Mouse (Mus musculus) left cerebral cortex, postnatal 36 days (tissue): ENCODE results near the gene Gm17535. TPM values are rescaled to one million over a fixed set of nuclear protein-coding genes. Genes with fewer than 3 reads are reported as not detected.
"Not testable (repeated sequence)": the region's sequence is repeated elsewhere in the genome, so short reads cannot be mapped to it uniquely, and the experiment has no call there.

Experiments
- DNase-seq, 2 experiments: peaks; one replicate each; pipeline ENCODE4 v3.0.0; 2021 to 2022; ENCODE audit warnings: low spot score in 2 of 2, mixed read lengths in 1 of 2
- intact Hi-C: fragments of 180-260 bp; cut with DNase I; formaldehyde crosslinking; loops from one replicate; pipeline ENCODE4 v1.15.1; 2025
- microRNA-seq: library from miRNA; unstranded; fragments of <30 nt; microRNA quantifications from one replicate; pipeline ENCODE4 v1.2.0, GENCODE M21; 2022
- total RNA-seq, 2 experiments: library from RNA; stranded (reverse); gene quantifications; 2 replicates each; pipeline ENCODE4 v1.2.3; 2021

Gm17535 gene
- total RNA-seq, 2 experiments from 2014 or later, result not detected

DNA sequence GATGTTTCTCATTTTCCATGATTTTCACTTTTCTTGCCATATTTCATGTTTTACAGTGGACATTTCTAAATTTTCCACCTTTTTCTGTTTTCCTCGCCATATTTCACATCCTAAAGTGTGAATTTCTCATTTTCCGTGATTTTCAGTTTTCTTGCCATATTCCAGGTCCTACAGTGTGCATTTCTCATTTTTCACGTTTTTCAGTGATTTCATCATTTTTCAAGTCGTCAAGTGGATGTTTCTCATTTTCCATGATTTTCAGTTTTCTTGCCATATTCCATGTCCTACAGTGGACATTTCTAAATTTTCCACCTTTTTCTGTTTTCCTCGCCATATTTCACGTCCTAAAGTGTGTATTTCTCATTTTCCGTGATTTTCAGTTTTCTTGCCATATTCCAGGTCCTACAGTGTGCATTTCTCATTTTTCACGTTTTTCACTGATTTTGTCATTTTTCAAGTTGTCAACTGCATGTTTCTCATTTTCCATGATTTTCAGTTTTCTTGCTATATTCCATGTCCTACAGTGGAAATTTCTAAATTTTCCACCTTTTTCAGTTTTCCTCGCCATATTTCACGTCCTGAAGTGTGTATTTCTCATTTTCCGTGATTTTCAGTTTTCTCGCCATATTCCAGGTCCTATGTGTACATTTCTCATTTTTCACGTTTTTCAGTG, 11.0 kb upstream of the Gm17535 start, which contains the start of gene Gm10718:
Gm10718 (plus strand) TSS at position 236 of the 673 bp plus-strand sequence.
- DNase-seq, intact Hi-C loops: not testable (repeated sequence)

DNA sequence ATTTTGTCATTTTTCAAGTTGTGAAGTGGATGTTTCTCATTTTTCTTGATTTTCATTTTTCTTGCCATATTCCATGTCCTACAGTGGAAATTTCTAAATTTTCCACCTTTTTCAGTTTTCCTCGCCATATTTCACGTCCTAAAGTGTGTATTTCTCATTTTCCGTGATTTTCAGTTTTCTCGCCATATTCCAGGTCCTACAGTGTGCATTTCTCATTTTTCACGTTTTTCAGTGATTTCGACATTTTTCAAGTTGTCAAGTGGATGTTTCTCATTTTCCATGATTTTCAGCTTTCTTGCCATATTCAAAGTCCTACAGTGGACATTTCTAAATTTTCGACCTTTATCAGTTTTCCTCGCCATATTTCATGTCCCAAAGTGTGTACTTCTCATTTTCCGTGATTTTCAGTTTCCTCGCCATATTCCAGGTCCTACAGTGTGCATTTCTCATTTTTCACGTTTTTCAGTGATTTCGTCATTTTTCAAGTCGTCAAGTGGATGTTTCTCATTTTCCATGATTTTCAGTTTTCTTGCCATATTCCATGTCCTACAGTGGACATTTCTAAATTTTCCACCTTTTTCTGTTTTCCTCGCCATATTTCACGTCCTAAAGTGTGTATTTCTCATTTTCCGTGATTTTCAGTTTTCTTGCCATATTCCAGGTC, 10.3 kb upstream of the Gm17535 start:
- peak; percentile 31 to 75 for DNase-seq
- intact Hi-C loops, result not testable (repeated sequence)

DNA sequence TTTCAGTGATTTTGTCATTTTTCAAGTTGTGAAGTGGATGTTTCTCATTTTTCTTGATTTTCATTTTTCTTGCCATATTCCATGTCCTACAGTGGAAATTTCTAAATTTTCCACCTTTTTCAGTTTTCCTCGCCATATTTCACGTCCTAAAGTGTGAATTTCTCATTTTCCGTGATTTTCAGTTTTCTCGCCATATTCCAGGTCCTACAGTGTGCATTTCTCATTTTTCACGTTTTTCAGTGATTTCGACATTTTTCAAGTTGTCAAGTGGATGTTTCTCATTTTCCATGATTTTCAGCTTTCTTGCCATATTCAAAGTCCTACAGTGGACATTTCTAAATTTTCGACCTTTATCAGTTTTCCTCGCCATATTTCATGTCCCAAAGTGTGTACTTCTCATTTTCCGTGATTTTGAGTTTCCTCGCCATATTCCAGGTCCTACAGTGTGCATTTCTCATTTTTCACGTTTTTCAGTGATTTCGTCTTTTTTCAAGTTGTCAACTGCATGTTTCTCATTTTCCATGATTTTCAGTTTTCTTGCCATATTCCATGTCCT, 9.4 kb upstream of the Gm17535 start, which contains the start of gene Gm10717:
Gm10717 (plus strand) TSS at position 506 of the 556 bp plus-strand sequence.
- intact Hi-C loops, result not testable (repeated sequence)
- peak in 1 of 2 experiments; percentile 5 for DNase-seq

DNA sequence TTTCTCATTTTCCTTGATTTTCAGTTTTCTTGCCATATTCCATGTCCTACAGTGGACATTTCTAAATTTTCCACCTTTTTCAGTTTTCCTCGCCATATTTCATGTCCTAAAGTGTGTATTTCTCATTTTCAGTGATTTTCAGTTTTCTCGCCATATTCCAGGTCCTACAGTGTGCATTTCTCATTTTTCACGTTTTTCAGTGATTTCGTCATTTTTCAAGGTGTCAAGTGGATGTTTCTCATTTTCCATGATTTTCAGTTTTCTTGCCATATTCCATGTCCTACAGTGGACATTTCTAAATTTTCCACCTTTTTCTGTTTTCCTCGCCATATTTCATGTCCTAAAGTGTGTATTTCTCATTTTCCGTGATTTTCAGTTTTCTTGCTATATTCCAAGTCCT, 8.7 kb upstream of the Gm17535 start:
- peak; percentile 18 to 71 for DNase-seq
- intact Hi-C loops, result not testable (repeated sequence)

DNA sequence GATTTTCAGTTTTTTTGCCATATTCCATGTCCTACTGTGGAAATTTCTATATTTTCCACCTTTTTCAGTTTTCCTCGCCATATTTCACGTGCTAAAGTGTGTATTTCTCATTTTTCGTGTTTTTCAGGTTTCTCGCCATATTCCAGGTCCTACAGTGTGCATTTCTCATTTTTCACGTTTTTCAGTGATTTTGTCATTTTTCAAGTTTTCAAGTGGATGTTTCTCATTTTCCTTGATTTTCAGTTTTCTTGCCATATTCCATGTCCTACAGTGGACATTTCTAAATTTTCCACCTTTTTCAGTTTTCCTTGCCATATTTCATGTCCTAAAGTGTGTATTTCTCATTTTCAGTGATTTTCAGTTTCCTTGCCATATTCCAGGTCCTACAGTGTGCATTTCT, 8.3 kb upstream of the Gm17535 start:
- DNase-seq, intact Hi-C loops: not testable (repeated sequence)

DNA sequence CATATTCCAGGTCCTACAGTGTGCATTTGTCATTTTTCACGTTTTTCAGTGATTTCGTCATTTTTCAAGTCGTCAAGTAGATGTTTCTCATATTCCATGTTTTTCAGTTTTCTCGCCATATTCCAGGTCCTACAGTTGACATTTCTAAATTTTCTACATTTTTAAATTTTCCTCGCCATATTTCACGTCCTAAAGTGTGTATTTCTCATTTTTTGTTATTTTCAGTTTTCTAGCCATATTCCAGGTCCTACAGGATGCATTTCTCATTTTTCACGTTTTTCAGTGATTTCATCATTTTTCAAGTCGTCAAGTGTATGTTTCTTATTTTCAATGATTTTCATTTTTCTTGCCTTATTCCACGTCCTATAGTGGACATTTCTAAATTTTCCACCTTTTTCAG, 7.7 kb upstream of the Gm17535 start:
- intact Hi-C loops, DNase-seq: not testable (repeated sequence)

DNA sequence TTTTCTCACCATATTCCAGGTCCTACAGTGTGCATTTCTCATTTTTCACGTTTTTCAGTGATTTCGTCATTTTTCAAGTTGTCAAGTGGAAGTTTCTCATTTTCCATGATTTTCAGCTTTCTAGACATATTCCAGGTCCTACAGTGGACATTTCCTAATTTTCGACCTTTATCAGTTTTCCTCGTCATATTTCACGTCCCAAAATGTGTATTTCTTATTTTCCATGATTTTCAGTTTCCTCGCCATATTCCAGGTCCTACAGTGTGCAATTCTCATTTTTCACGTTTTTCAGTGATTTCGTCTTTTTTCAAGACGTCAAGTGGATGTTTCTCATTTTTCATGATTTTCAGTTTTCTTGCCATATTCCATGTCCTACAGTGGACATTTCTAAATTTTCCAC, 7.2 kb upstream of the Gm17535 start:
- DNase-seq, intact Hi-C loops: not testable (repeated sequence)

DNA sequence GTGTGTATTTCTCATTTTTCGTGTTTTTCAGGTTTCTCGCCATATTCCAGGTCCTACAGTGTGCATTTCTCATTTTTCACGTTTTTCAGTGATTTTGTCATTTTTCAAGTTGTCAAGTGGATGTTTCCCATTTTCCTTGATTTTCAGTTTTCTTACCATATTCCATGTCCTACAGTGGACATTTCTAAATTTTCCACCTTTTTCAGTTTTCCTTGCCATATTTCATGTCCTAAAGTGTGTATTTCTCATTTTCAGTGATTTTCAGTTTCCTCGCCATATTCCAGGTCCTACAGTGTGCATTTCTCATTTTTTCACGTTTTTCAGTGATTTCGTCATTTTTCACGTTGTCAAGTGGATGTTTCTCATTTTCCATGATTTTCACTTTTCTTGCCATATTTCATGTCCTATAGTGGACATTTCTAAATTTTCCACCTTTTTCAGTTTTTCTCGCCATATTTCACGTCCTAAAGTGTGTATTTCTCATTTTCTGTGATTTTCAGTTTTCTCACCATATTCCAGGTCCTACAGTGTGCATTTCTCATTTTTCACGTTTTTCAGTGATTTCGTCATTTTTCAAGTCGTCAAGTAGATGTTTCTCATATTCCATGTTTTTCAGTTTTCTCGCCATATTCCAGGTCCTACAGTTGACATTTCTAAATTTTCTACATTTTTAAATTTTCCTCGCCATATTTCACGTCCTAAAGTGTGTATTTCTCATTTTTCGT, 5.0 kb upstream of the Gm17535 start:
- DNase-seq, result peak in 1 of 2 experiments; percentile 6
- intact Hi-C loops, result not testable (repeated sequence)

DNA sequence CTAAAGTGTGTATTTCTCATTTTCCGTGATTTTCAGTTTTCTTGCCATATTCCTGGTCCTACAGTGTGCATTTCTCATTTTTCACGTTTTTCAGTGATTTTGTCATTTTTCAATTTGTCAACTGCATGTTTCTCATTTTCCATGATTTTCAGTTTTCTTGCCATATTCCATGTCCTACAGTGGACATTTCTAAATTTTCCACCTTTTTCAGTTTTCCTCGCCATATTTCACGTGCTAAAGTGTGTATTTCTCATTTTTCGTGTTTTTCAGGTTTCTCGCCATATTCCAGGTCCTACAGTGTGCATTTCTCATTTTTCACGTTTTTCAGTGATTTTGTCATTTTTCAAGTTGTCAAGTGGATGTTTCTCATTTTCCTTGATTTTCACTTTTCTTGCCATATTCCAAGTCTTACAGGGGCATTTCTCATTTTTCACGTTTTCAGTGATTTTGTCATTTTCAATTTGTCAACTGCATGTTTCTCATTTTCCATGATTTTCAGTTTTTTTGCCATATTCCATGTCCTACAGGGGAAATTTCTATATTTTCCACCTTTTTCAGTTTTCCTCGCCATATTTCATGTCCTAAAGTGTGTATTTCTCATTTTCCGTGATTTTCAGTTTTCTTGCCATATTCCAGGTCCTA, 3.6 kb upstream of the Gm17535 start:
- intact Hi-C loops, DNase-seq: not testable (repeated sequence)

DNA sequence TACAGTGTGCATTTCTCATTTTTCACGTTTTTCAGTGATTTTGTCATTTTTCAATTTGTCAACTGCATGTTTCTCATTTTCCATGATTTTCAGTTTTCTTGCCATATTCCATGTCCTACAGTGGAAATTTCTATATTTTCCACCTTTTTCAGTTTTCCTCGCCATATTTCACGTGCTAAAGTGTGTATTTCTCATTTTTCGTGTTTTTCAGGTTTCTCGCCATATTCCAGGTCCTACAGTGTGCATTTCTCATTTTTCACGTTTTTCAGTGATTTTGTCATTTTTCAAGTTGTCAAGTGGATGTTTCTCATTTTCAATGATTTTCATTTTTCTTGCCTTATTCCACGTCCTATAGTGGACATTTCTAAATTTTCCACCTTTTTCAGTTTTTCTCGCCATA, 2.2 kb downstream of the Gm17535 start, which contains the start of gene Gm10715:
Gm10715 (plus strand) TSS at position 301 of the 400 bp plus-strand sequence.
- DNase-seq, intact Hi-C loops: not testable (repeated sequence)

DNA sequence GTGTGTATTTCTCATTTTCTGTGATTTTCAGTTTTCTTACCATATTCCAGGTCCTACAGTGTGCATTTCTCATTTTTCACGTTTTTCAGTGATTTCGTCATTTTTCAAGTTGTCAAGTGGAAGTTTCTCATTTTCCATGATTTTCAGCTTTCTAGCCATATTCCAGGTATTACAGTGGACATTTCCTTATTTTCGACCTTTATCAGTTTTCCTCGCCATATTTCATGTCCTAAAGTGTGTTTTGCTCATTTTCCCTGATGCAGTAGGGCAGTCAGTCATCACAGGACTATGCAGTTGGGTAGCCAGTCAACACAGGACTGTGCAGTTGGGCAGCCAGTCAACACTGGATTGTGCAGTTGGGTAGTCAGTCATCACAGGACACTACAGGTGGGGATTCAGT, 3.8 kb downstream of the Gm17535 start:
- DNase-seq, intact Hi-C loops: not testable (repeated sequence)

Small RNA genes lying within 50 kb of the gene (microRNA-seq; reads per million reads assigned to microRNA genes)
- not detected for gene Mir101c

Other genes with a start within 250 kb of the Gm17535 start
- gene Gm10722, start 33.7 kb upstream of the Gm17535 start, total RNA-seq, result not detected
- not detected for gene Gm11168, start 31.3 kb upstream of the Gm17535 start, total RNA-seq
- not detected for gene Gm10721, start 21.5 kb upstream of the Gm17535 start, total RNA-seq
- gene Gm10720, start 18.9 kb upstream of the Gm17535 start, total RNA-seq, result not detected
- under 1 TPM in 1 of 2 experiments, not detected in 1; 0.93 TPM for gene Gm10719, start 17.2 kb upstream of the Gm17535 start, total RNA-seq
- gene Gm10718, start 11.1 kb upstream of the Gm17535 start, total RNA-seq, result 1 to 10 TPM in 1 of 2 experiments, under 1 TPM in 1; 0.84 to 1.1 TPM
- gene Gm10717, start 9.2 kb upstream of the Gm17535 start, total RNA-seq, result not detected
- not detected for gene Gm10715, start 2.3 kb downstream of the Gm17535 start, total RNA-seq